Mouse (Mus musculus): ENCODE results near the gene H2-K1. TPM values are rescaled to one million over a fixed set of nuclear protein-coding genes. Genes with fewer than 3 reads are reported as not detected.

H2-K1 gene
- polyA plus RNA-seq (2012; rRNA removed): 1,329 and 1,533 TPM in 2 replicates

GRCm38 (mm10) chr17:34000150-34000537 lies at the start of gene H2-K1:
TSS of gene H2-K1 (minus strand) at chr17:34000347.

GRCm38 (mm10) chr17:34038878-34039561 lies 38.9 kb upstream of the H2-K1 start, which contains the start of gene Col11a2:
TSS of gene Col11a2 (plus strand) at chr17:34039437.

GRCm38 (mm10) chr17:34031465-34032173 lies 31.5 kb upstream of the H2-K1 start, which contains the start of the genes Slc39a7 and Rxrb:
TSS of gene Slc39a7 (minus strand) at chr17:34031682.
TSS of gene Rxrb (plus strand) at chr17:34031812.

GRCm38 (mm10) chr17:34027656-34028223 lies 27.6 kb upstream of the H2-K1 start, which contains the start of gene H2-Ke6:
TSS of gene H2-Ke6 (minus strand) at chr17:34028060.

GRCm38 (mm10) chr17:34024317-34024821 lies 24.2 kb upstream of the H2-K1 start, which contains the start of gene Ring1:
TSS of gene Ring1 (minus strand) at chr17:34024680.

DNA sequence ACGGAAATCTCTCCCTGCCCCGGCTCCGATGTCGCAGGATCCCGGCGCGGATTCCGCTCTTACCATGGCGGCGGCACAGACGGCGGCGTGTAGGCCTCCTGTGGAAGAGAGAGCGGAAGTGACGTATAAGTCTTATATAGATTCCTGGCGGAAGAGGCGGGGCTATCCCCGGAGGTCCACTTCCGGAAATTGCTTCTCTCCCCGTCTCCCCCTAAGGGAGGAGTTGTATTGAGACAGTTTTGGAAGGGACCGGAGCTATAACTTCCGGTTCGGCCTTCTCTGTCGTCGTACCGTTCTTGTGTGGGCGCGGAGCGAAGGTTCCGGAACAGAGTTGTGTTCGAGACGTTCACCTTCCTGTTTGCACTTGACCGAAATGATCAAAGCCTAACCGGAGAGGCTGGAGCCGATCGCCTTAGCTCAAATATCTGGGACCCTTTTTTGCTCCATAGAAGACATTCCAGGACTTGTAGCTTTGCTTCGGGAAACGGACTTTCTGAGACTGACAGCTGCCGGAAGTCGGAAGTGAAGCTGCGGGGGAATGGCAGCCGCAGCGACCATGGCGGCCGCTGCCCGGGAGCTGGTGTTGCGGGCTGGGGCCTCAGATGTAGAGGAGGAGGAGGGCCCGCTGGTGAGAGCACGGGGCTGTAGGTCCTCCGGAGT lies 44.5 kb downstream of the H2-K1 start, which contains the start of the genes Vps52 and Rps18:
Gene Vps52 (plus strand): TSS at position 258 of the 660 bp plus-strand sequence.
Gene Rps18 (minus strand): TSS at position 447 of the 660 bp plus-strand sequence.

GRCm38 (mm10) chr17:33951021-33951946 lies 48.9 kb downstream of the H2-K1 start, which contains the start of gene B3galt4:
TSS of gene B3galt4 (minus strand) at chr17:33951488.

Other genes with a start within 250 kb of the H2-K1 start
- gene Rab11b, start 239.8 kb downstream of the H2-K1 start, polyA plus RNA-seq (2012; rRNA removed): 166 and 168 TPM in 2 replicates
- 9.7 and 11.8 TPM in 2 replicates for gene Angptl4, start 218.5 kb downstream of the H2-K1 start, polyA plus RNA-seq (2012; rRNA removed)
- 19.7 and 19.8 TPM in 2 replicates for gene Kank3, start 189.8 kb downstream of the H2-K1 start, polyA plus RNA-seq (2012; rRNA removed)
- gene Rps28, start 175.8 kb downstream of the H2-K1 start, polyA plus RNA-seq (2012; rRNA removed): 241 and 248 TPM in 2 replicates
- gene Ndufa7, start 175.8 kb downstream of the H2-K1 start, polyA plus RNA-seq (2012; rRNA removed): 233 and 376 TPM in 2 replicates
- gene Cd320, start 157.3 kb downstream of the H2-K1 start, polyA plus RNA-seq (2012; rRNA removed): 13.4 and 44.6 TPM in 2 replicates
- not detected in 2 replicates for gene Gm7029, start 126.5 kb downstream of the H2-K1 start, polyA plus RNA-seq (2012; rRNA removed)
- gene Kifc1, start 109.7 kb downstream of the H2-K1 start, polyA plus RNA-seq (2012; rRNA removed): 2.8 and 3.9 TPM in 2 replicates
- gene Platr17, start 95.2 kb downstream of the H2-K1 start, polyA plus RNA-seq (2012; rRNA removed): 0.18 and 0.26 TPM in 2 replicates
- gene Daxx, start 90.9 kb downstream of the H2-K1 start, polyA plus RNA-seq (2012; rRNA removed): 25.6 and 26.2 TPM in 2 replicates
- gene Tapbp, start 84.4 kb downstream of the H2-K1 start, polyA plus RNA-seq (2012; rRNA removed): 92.0 and 99.2 TPM in 2 replicates
- 45.0 and 64.9 TPM in 2 replicates for gene Zbtb22, start 84.4 kb downstream of the H2-K1 start, polyA plus RNA-seq (2012; rRNA removed)
- 89.5 and 105 TPM in 2 replicates for gene Rgl2, start 70.8 kb downstream of the H2-K1 start, polyA plus RNA-seq (2012; rRNA removed)
- gene Pfdn6, start 60.0 kb downstream of the H2-K1 start, polyA plus RNA-seq (2012; rRNA removed): 5.2 and 6.8 TPM in 2 replicates
- gene Wdr46, start 59.7 kb downstream of the H2-K1 start, polyA plus RNA-seq (2012; rRNA removed): 8.8 and 11.1 TPM in 2 replicates
- 16.9 and 20.2 TPM in 2 replicates for gene B3galt4, start 48.9 kb downstream of the H2-K1 start, polyA plus RNA-seq (2012; rRNA removed)
- 30.6 and 32.9 TPM in 2 replicates for gene Vps52, start 44.5 kb downstream of the H2-K1 start, polyA plus RNA-seq (2012; rRNA removed)
- gene Rps18, start 44.3 kb downstream of the H2-K1 start, polyA plus RNA-seq (2012; rRNA removed): 111 and 142 TPM in 2 replicates
- 16.2 and 20.2 TPM in 2 replicates for gene Ring1, start 24.3 kb upstream of the H2-K1 start, polyA plus RNA-seq (2012; rRNA removed)
- 42.2 and 91.2 TPM in 2 replicates for gene H2-Ke6, start 27.7 kb upstream of the H2-K1 start, polyA plus RNA-seq (2012; rRNA removed)
- gene Slc39a7, start 31.3 kb upstream of the H2-K1 start, polyA plus RNA-seq (2012; rRNA removed): 101 and 145 TPM in 2 replicates
- gene Rxrb, start 31.5 kb upstream of the H2-K1 start, polyA plus RNA-seq (2012; rRNA removed): 41.3 and 55.6 TPM in 2 replicates
- 1.1 and 2.3 TPM in 2 replicates for gene Col11a2, start 39.1 kb upstream of the H2-K1 start, polyA plus RNA-seq (2012; rRNA removed)
- gene H2-Oa, start 92.0 kb upstream of the H2-K1 start, polyA plus RNA-seq (2012; rRNA removed): 0.70 and 4.2 TPM in 2 replicates
- 11.1 and 18.4 TPM in 2 replicates for gene H2-DMa, start 119.2 kb upstream of the H2-K1 start, polyA plus RNA-seq (2012; rRNA removed)
- gene Brd2, start 122.3 kb upstream of the H2-K1 start, polyA plus RNA-seq (2012; rRNA removed): 49.0 and 51.3 TPM in 2 replicates
- 1.7 and 3.5 TPM in 2 replicates for gene H2-DMb2, start 143.0 kb upstream of the H2-K1 start, polyA plus RNA-seq (2012; rRNA removed)
- 15.8 and 34.6 TPM in 2 replicates for gene H2-DMb1, start 152.7 kb upstream of the H2-K1 start, polyA plus RNA-seq (2012; rRNA removed)
- gene Tap1, start 187.2 kb upstream of the H2-K1 start, polyA plus RNA-seq (2012; rRNA removed): 9.8 and 12.1 TPM in 2 replicates
- 13.9 and 19.6 TPM in 2 replicates for gene Psmb9, start 187.4 kb upstream of the H2-K1 start, polyA plus RNA-seq (2012; rRNA removed)
- gene Psmb8, start 197.4 kb upstream of the H2-K1 start, polyA plus RNA-seq (2012; rRNA removed): 12.2 and 14.1 TPM in 2 replicates
- gene Tap2, start 203.2 kb upstream of the H2-K1 start, polyA plus RNA-seq (2012; rRNA removed): 13.4 and 13.7 TPM in 2 replicates
- 0.40 and 0.88 TPM in 2 replicates for gene H2-Ob, start 238.6 kb upstream of the H2-K1 start, polyA plus RNA-seq (2012; rRNA removed)

Measured in stomach, adult 2 months (tissue).